Mouse (Mus musculus) liver, embryonic 14.5 days (tissue): ENCODE measurements around the gene Anp32b. TPM values are rescaled to one million over a fixed set of nuclear protein-coding genes. Genes with fewer than 3 reads are reported as not detected.

Experiments used
- ATAC-seq: fragments of 200-750 bp; cut with Nextera tagmentation; 2 replicates; pipeline ENCODE4 v1.8.0; 2017; ENCODE audit warnings: moderate number of reproducible peaks, mild to moderate bottlenecking, moderate library complexity; ENCODE audit not compliant: insufficient read depth
- DNase-seq, 3 experiments: peaks; one replicate each; pipeline ENCODE4 v3.0.0-alpha.2; 2012 to 2013; ENCODE audit warnings: low read depth in 3 of 3, low spot score in 3 of 3
- H3K27ac ChIP-seq: fragments of 300-500 bp; sonication (generic); 2 replicates; pipeline ENCODE4 v1.5.1; 2014; ENCODE audit warnings: moderate library complexity, mild to moderate bottlenecking, control low read depth, inconsistent platforms
- H3K27me3 ChIP-seq: fragments of 300-500 bp; sonication (generic); 2 replicates; pipeline ENCODE4 v1.6.1; 2014; ENCODE audit warnings: mild to moderate bottlenecking, low read length, moderate library complexity; ENCODE audit not compliant: control insufficient read depth, insufficient read depth
- H3K36me3 ChIP-seq: fragments of 300-500 bp; sonication (generic); replicated peaks from 2 replicates; pipeline ENCODE4 v1.6.1; 2014; ENCODE audit warnings: low read depth; ENCODE audit not compliant: control insufficient read depth, insufficient read depth
- H3K4me1 ChIP-seq, 2 experiments: fragments of 200-500 bp in 1 of 2; fragments of 300-500 bp in 1 of 2; sonication (generic) in 1 of 2; replicated peaks; 2 replicates each; pipeline ENCODE4 v1.6.1; 2012 to 2014; ENCODE audit warnings: antibody characterized with exemption in 1 of 2, inconsistent platforms in 1 of 2, low read length in 1 of 2; ENCODE audit not compliant: control insufficient read depth in 2 of 2, insufficient read depth in 2 of 2
- H3K4me2 ChIP-seq: fragments of 300-500 bp; sonication (generic); 2 replicates; pipeline ENCODE4 v1.6.1; 2014; ENCODE audit warnings: low read depth, mild to moderate bottlenecking, control low read depth, moderate library complexity
- H3K4me3 ChIP-seq, 2 experiments: fragments of 200-500 bp in 1 of 2; fragments of 300-500 bp in 1 of 2; sonication (generic) in 1 of 2; 2 replicates each; pipeline ENCODE4 v1.5.1; 2012 to 2014; ENCODE audit warnings: low read depth in 2 of 2, low read length in 2 of 2, mild to moderate bottlenecking in 2 of 2, control low read depth in 1 of 2, inconsistent platforms in 1 of 2, moderate library complexity in 1 of 2; ENCODE audit not compliant: insufficient read depth in 1 of 2
- H3K9ac ChIP-seq: fragments of 300-500 bp; sonication (generic); replicated peaks from 2 replicates; pipeline ENCODE4 v1.6.1; 2014; ENCODE audit warnings: mild to moderate bottlenecking, control low read depth, moderate library complexity
- H3K9me3 ChIP-seq: fragments of 300-500 bp; sonication (generic); 2 replicates; pipeline ENCODE4 v1.6.1; 2016; ENCODE audit warnings: low read length, mixed read lengths; ENCODE audit not compliant: control insufficient read depth
- CTCF ChIP-seq: IDR thresholded peaks from 2 replicates; pipeline ENCODE4 v1.5.1; 2016; ENCODE audit warnings: antibody characterized with exemption, low read depth, control low read depth
- EP300 ChIP-seq: IDR thresholded peaks from 2 replicates; pipeline ENCODE4 v1.6.1; 2016; ENCODE audit warnings: antibody characterized with exemption, low read depth
- WGBS: fragments of 180-500 bp; shearing (Covaris S2); extraction: QIAGEN DNeasy Blood & Tissue Kit; methylation state at CpG from one replicate; pipeline ENCODE4 v1.1.7; 2014; ENCODE audit not compliant: insufficient replicate concordance; 5-methylcytosine and 5-hydroxymethylcytosine counted together
- polyA plus RNA-seq, 2 experiments: library from polyadenylated mRNA; depleted of rRNA in 1 of 2; stranded (reverse) in 1 of 2; unstranded in 1 of 2; fragments of >200 nt; fragmentation: Nextera tagmentation in 1 of 2; extraction: Ambion mirVana in 1 of 2; gene quantifications; 2 replicates each; pipeline versions ENCODE4 v1.2.1 to v1.2.3; 2012 to 2014

Anp32b gene
- polyA plus RNA-seq, 2 experiments: 171 to 351 TPM

GRCm38 (mm10) chr4:46495543-46495942, 44.8 kb downstream of the Anp32b start:
- no peaks in the 10 kb centered on the region for H3K27me3 ChIP-seq
- peaks cover 3% of the 10 kb centered on the region in 2 experiments; a peak in 2 of 4 replicates for H3K4me1 ChIP-seq
- peaks cover 42% of the 10 kb centered on the region for H3K36me3 ChIP-seq
- H3K9me3 ChIP-seq: no peaks in the 10 kb centered on the region
- ATAC-seq: no peak
- WGBS: 85% methylated on average over 12 of the region's 12 CpGs
- no peak overlapping the region for H3K27ac ChIP-seq
- no peak overlapping the region for H3K4me3 ChIP-seq
- H3K9ac ChIP-seq: no peak overlapping the region
- no peak for DNase-seq
- TF ChIP-seq CTCF: no peak
- no peak for TF ChIP-seq EP300
- no peak overlapping the region for H3K4me2 ChIP-seq

DNA sequence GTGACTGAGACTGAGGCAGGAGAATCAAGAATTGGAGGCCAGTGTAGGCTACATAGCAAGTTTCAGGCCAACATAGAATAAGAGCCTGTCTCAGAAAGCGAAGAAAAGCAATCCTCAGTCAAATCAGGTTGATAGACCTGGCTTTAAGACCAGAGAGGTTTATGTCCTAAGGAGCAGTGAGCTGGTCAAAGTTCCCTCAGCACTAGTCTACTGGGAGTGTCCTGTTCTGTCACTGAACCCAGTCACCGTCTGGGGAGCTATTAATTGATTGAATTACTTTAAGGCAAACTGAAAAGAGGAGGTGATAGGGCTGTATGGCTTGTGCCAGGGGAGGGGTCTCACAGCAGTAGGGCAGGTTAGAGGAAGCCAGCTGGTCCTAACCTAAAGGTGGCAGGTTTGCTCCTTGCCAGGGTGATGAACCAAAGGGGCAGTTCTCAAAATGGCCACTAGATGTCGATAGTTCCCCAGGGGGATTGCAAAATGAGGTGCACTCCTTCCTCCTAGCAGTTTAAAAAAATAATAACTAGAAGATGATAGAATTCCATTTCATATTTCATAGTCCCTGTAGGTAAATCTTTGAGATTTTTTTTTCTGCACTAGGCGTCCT, 46.7 kb downstream of the Anp32b start:
- ATAC-seq: peak; percentile 11; the same call in 1 of the 2 replicates

DNA sequence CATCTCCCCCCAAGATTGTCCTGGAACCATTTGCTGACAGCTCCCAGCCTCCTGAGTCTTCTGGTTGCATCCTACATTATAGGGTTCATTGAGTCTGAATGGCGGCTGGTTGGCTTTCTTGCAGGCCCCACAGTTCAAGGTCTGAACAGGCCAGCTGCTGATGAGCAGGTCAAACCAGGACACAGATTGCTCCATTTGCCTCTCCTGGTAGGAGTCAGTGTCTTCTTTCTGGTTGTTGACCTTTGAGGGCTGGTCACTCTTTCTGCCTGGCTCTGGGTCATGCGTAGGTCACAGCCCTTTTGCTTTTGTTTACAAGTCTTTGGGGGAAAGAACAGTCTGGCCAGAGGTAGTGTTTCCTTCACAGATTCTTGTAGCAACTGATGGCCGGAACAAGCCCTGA, 47.8 kb downstream of the Anp32b start:
- Histone ChIP-seq H3K9me3 (no peaks in the 10 kb centered on the region), H3K36me3 (peaks cover 43% of the 10 kb centered on the region), H3K9ac (no peak overlapping the region), H3K4me1 (peaks cover 0 to 3% of the 10 kb centered on the region in 2 experiments; a peak in 2 of 4 replicates), H3K27ac (no peak overlapping the region), H3K27me3 (no peaks in the 10 kb centered on the region), H3K4me3 (no peak overlapping the region), H3K4me2 (no peak overlapping the region)
- TF ChIP-seq EP300 (no peak), CTCF (no peak)
- ATAC-seq: peak; percentile 19; the same call in 1 of the 2 replicates
- 66% methylated on average over 3 of the region's 3 CpGs for WGBS
- no peak for DNase-seq

More for the DNA sequence above, 46.7 kb downstream of the Anp32b start:
- H3K9ac ChIP-seq: no peak overlapping the region
- WGBS: 38% methylated on average over 4 of the region's 4 CpGs
- 0 out of 4 replicates have a peak, but pooled peaks cover 0 to 2% of the 10 kb centered on the region in 2 experiments for H3K4me1 ChIP-seq
- H3K4me2 ChIP-seq: no peak overlapping the region
- no peaks in the 10 kb centered on the region for H3K27me3 ChIP-seq
- H3K27ac ChIP-seq: no peak overlapping the region
- DNase-seq: peak; percentile 52 to 65 (median 54)
- no peaks in the 10 kb centered on the region for H3K9me3 ChIP-seq
- peaks cover 48% of the 10 kb centered on the region for H3K36me3 ChIP-seq
- peak; percentile 98 for TF ChIP-seq CTCF
- TF ChIP-seq EP300: no peak
- no peak overlapping the region for H3K4me3 ChIP-seq

GRCm38 (mm10) chr4:46498976-46499375, 48.3 kb downstream of the Anp32b start:
- DNase-seq: peak in 1 of 3 experiments; percentile 43
- ATAC-seq: no peak
- peaks cover 0 to 8% of the 10 kb centered on the region in 2 experiments; a peak in 3 of 4 replicates for H3K4me1 ChIP-seq
- no peak overlapping the region for H3K4me2 ChIP-seq
- TF ChIP-seq EP300 (no peak), CTCF (peak; percentile 86)
- H3K36me3 ChIP-seq: peaks cover 39% of the 10 kb centered on the region
- no peaks in the 10 kb centered on the region for H3K27me3 ChIP-seq
- no peak overlapping the region for H3K9ac ChIP-seq
- H3K27ac ChIP-seq: no peak overlapping the region
- WGBS: 13% methylated on average over 4 of the region's 4 CpGs
- no peaks in the 10 kb centered on the region for H3K9me3 ChIP-seq
- H3K4me3 ChIP-seq: no peak overlapping the region

DNA sequence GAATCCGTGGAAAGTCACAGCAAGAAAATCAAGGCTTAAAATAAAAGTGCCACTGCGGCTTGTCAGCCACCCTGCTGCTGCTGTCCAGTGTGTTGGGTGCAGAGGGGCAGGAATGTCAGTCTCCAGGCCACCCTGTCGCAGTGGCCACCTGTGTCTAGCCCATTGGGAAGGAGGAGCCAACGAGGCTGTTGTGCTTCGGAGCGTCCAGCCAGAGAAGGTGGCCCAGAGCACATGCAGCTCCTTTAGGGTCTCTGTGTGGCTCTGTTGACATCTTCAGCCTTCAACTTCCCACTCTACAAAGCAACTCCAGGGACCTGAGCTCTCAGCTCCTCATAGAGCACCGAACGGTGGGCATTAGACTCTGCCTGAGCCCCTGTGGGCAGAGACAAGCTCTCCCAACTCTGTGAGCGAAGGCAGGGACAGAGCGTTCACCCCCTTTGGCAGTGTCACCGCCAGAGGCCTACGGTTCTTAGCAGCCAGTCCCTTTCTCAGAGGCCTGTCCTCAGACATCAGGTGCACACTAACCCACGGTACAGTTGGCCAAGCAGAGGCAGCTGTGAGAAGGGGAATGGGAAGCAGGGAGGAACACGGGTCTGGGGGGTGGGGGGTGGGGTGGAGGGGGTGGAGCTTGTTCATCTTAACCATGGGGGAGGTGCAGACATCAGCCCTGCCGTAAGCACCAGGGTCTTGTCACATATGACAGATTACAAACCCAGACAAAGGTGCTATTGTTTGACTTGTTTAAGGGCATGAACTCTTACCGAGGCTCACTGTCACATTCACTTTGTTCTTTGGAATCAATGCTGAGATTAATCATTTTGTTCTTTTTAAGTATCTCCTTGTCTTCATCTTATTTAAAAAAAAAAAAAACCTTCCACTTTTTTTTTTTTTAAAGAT, 52.2 kb downstream of the Anp32b start:
- Histone ChIP-seq H3K9me3 (no peaks in the 10 kb centered on the region), H3K4me2 (no peak overlapping the region), H3K4me1 (peaks cover 14 to 25% of the 10 kb centered on the region in 2 experiments), H3K27ac (no peak overlapping the region), H3K27me3 (no peaks in the 10 kb centered on the region; the same call in 1 of the 2 replicates), H3K36me3 (peaks cover 27% of the 10 kb centered on the region), H3K9ac (no peak overlapping the region), H3K4me3 (no peak overlapping the region)
- DNase-seq (no peak), ATAC-seq (no peak)
- WGBS: 75% methylated on average over 16 of the region's 16 CpGs
- TF ChIP-seq CTCF (no peak), EP300 (no peak)
